Comparison of ENCODE assay signal across 8 mouse cellular contexts in the genomic region with DNA sequence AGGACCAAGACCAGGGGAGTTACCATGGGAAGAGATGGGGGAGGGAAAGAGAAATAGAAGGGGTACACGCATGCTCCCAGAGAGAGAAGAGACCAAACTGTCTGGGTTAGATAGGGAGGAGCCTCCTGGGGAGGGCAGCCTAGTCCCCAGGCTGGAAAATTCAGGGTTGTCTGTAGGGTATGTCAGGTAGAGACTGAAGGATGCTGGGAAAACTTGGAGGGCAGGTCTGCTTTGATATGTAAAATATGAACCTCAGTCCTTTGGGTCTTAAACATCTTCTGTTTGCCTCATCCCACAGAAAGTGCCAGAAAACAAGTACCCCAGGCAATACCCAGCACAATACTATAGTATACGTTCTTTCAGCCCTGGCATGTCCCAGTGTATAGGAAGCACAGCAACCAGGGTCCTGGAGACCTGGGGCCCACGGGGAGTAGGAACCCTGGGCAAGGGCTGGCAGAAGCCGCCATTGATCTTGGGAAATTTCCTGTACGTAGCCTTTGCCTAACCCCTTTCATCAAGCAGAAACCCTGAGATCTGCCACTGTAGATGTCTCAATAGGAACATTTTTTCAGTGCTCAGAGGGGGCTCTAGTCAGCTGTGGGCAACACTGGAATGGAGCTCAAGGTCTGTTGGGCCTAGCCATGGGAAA. TPM values are rescaled to one million over a fixed set of nuclear protein-coding genes. Genes with fewer than 3 reads are reported as not detected.
DNase-seq lines count a peak whose midpoint lies in the region; ATAC-seq and TF ChIP-seq lines count a peak whose summit lies in the region.
"Had no signal": no experiment of that assay in that cellular context is flagged by ENCODE, and none has a peak within 500 bp of the region (broad histone marks: within the 10 kb centered on the region; RNA-seq: fewer than 3 reads in every experiment).

No protein-coding gene starts in this region.

- H3K4me1 ChIP-seq in lung, embryonic 14.5 days (ENCODE audit: insufficient read depth), result peaks cover 19% of the 10 kb centered on the region
- H3K4me1 ChIP-seq in embryonic facial prominence, embryonic 15.5 days, result peaks cover 75% of the 10 kb centered on the region
- peaks cover 46% of the 10 kb centered on the region for H3K4me1 ChIP-seq in hindbrain, postnatal 0 days (ENCODE audit: insufficient read depth, low read length)
- peaks cover 93% of the 10 kb centered on the region for H3K4me1 ChIP-seq in neural tube, embryonic 15.5 days

- DNase-seq in lung, embryonic 14.5 days, result no peak
- DNase-seq in lung, postnatal 25 days (ENCODE audit: low spot score), result no peak
- DNase-seq in hindbrain, postnatal 0 days (ENCODE audit: low spot score), result no peak
- DNase-seq in gastrocnemius, postnatal 10 days, result no peak

- H3K9ac ChIP-seq in lung, embryonic 14.5 days, result no peak overlapping the region
- no peak overlapping the region for H3K9ac ChIP-seq in embryonic facial prominence, embryonic 15.5 days
- no peak overlapping the region for H3K9ac ChIP-seq in hindbrain, postnatal 0 days (replicated peaks; ENCODE audit: low read length)
- no peak overlapping the region for H3K9ac ChIP-seq in neural tube, embryonic 15.5 days (replicated peaks)
- H3K9ac ChIP-seq: liver, embryonic 15.5 days had no signal

- H3K4me2 ChIP-seq in lung, embryonic 14.5 days, result no peak overlapping the region
- H3K4me2 ChIP-seq in embryonic facial prominence, embryonic 15.5 days (replicated peaks), result no peak overlapping the region
- no peak overlapping the region for H3K4me2 ChIP-seq in hindbrain, postnatal 0 days (ENCODE audit: low read depth, low read length)
- H3K4me2 ChIP-seq in neural tube, embryonic 15.5 days, result peak overlapping the region; percentile 15; the same call in 1 of the 2 replicates
- H3K4me2 ChIP-seq: liver, embryonic 15.5 days had no signal

- no peaks in the 10 kb centered on the region for H3K9me3 ChIP-seq in lung, embryonic 14.5 days (ENCODE audit: low read depth, low read length)
- H3K9me3 ChIP-seq in embryonic facial prominence, embryonic 15.5 days (replicated peaks), result no peaks in the 10 kb centered on the region
- no peaks in the 10 kb centered on the region for H3K9me3 ChIP-seq in hindbrain, postnatal 0 days (ENCODE audit: low read length)
- H3K9me3 ChIP-seq in neural tube, embryonic 15.5 days (replicated peaks), result no peaks in the 10 kb centered on the region
- H3K9me3 ChIP-seq: liver, embryonic 15.5 days had no signal

- 70% methylated on average over 5 of the region's 5 CpGs for WGBS in lung, embryonic 14.5 days
- WGBS in embryonic facial prominence, embryonic 15.5 days, result 46% methylated on average over 5 of the region's 5 CpGs
- 29% methylated on average over 5 of the region's 5 CpGs for WGBS in hindbrain, postnatal 0 days
- 39% methylated on average over 5 of the region's 5 CpGs for WGBS in neural tube, embryonic 15.5 days

- no peak overlapping the region for H3K4me3 ChIP-seq in lung, embryonic 14.5 days (ENCODE audit: low read depth, low read length)
- no peak overlapping the region for H3K4me3 ChIP-seq in embryonic facial prominence, embryonic 15.5 days (replicated peaks)
- H3K4me3 ChIP-seq in hindbrain, postnatal 0 days (ENCODE audit: low read length), result no peak overlapping the region
- H3K4me3 ChIP-seq in neural tube, embryonic 15.5 days (replicated peaks), result no peak overlapping the region
- H3K4me3 ChIP-seq: liver, embryonic 15.5 days had no signal

- no peak for ATAC-seq in lung, embryonic 14.5 days (ENCODE audit: insufficient read depth)
- no peak for ATAC-seq in embryonic facial prominence, embryonic 15.5 days (ENCODE audit: insufficient number of reproducible peaks, low FRiP score, low TSS enrichment, low read depth)
- ATAC-seq in hindbrain, postnatal 0 days, result no peak
- no peak for ATAC-seq in neural tube, embryonic 15.5 days (ENCODE audit: low FRiP score)
- ATAC-seq in erythroblast, adult 5-6 weeks (replicated peaks; ENCODE audit: low FRiP score, poor library complexity, severe bottlenecking), result no peak

- peak overlapping the region; percentile 3; the same call in 1 of the 2 replicates for H3K27ac ChIP-seq in lung, embryonic 14.5 days (ENCODE audit: low read depth)
- 0 out of 2 replicates have a peak overlapping the region, but pooled peaks have one; percentile 8 for H3K27ac ChIP-seq in embryonic facial prominence, embryonic 15.5 days (replicated peaks)
- H3K27ac ChIP-seq in hindbrain, postnatal 0 days, result peak overlapping the region; percentile 41
- peak overlapping the region; percentile 74 for H3K27ac ChIP-seq in neural tube, embryonic 15.5 days (replicated peaks)
- H3K27ac ChIP-seq: liver, embryonic 15.5 days had no signal

- no peak for TF ChIP-seq CTCF in lung, embryonic 14.5 days (IDR thresholded peaks at IDR 0.05; ENCODE audit: low read depth)
- TF ChIP-seq CTCF in hindbrain, postnatal 0 days (IDR thresholded peaks at IDR 0.05; ENCODE audit: low read depth), result no peak

- H3K36me3 ChIP-seq in lung, embryonic 14.5 days (ENCODE audit: insufficient read depth), result peaks cover 56% of the 10 kb centered on the region
- H3K36me3 ChIP-seq in embryonic facial prominence, embryonic 15.5 days, result peaks cover 27% of the 10 kb centered on the region
- 0 out of 2 replicates have a peak, but pooled peaks cover 5% of the 10 kb centered on the region for H3K36me3 ChIP-seq in hindbrain, postnatal 0 days (ENCODE audit: insufficient read depth, low read length)
- H3K36me3 ChIP-seq in neural tube, embryonic 15.5 days, result peaks cover 21% of the 10 kb centered on the region
- H3K36me3 ChIP-seq: liver, embryonic 15.5 days had no signal

- no peaks in the 10 kb centered on the region for H3K27me3 ChIP-seq in lung, embryonic 14.5 days (ENCODE audit: insufficient read depth, low read length)
- H3K27me3 ChIP-seq in embryonic facial prominence, embryonic 15.5 days, result no peaks in the 10 kb centered on the region
- no peaks in the 10 kb centered on the region for H3K27me3 ChIP-seq in hindbrain, postnatal 0 days (ENCODE audit: insufficient read depth, low read length)
- H3K27me3 ChIP-seq in neural tube, embryonic 15.5 days (replicated peaks), result no peaks in the 10 kb centered on the region

RNA-seq across cellular contexts. Expression of a gene that starts 9.0 kb away (rescaled TPM):
- 81.9 and 84.0 TPM in 2 replicates for polyA plus RNA-seq in lung, embryonic 14.5 days (2014; fragmentation: Nextera tagmentation; extraction: Ambion mirVana)
- polyA plus RNA-seq in embryonic facial prominence, embryonic 15.5 days (2015; fragmentation: Nextera tagmentation; extraction: Ambion mirVana), result 72.1 and 82.0 TPM in 2 replicates
- 273 and 295 TPM in 2 replicates for total RNA-seq in hindbrain, postnatal 0 days (2014; rRNA removed)
- polyA plus RNA-seq in hindbrain, postnatal 0 days (2015; fragmentation: Nextera tagmentation; extraction: Ambion mirVana), result 58.6 and 63.0 TPM in 2 replicates
- polyA plus RNA-seq in neural tube, embryonic 15.5 days (2015; fragmentation: Nextera tagmentation; extraction: Ambion mirVana), result 87.2 and 100 TPM in 2 replicates
- total RNA-seq in gastrocnemius, postnatal 10 days (2021), result 10 to 100 TPM; 31.4 to 40.8 TPM
- 24.2 and 26.7 TPM in 2 replicates for total RNA-seq in erythroblast, adult 5-6 weeks (2015; ENCODE audit: low replicate concordance)
- 22.9 and 27.7 TPM in 2 replicates for total RNA-seq in erythroblast, adult 5-6 weeks (2017; ENCODE audit: low replicate concordance)

RNA-seq across cellular contexts. Expression of a gene that starts 12.3 kb away (rescaled TPM):
- polyA plus RNA-seq in lung, embryonic 14.5 days (2014; fragmentation: Nextera tagmentation; extraction: Ambion mirVana), result 0.43 TPM in 1 of 2 replicates, not detected in the other
- polyA plus RNA-seq in embryonic facial prominence, embryonic 15.5 days (2015; fragmentation: Nextera tagmentation; extraction: Ambion mirVana), result 4.1 and 4.4 TPM in 2 replicates
- 1.6 and 3.2 TPM in 2 replicates for total RNA-seq in hindbrain, postnatal 0 days (2014; rRNA removed)
- polyA plus RNA-seq in hindbrain, postnatal 0 days (2015; fragmentation: Nextera tagmentation; extraction: Ambion mirVana), result 4.5 and 5.2 TPM in 2 replicates
- polyA plus RNA-seq in neural tube, embryonic 15.5 days (2015; fragmentation: Nextera tagmentation; extraction: Ambion mirVana), result 3.2 and 9.7 TPM in 2 replicates
- under 1 TPM in 1 of 2 experiments, not detected in 1; 0.33 TPM for total RNA-seq in gastrocnemius, postnatal 10 days (2021)
- total RNA-seq in erythroblast, adult 5-6 weeks (2015; ENCODE audit: low replicate concordance), result 70.9 and 108 TPM in 2 replicates
- 185 and 281 TPM in 2 replicates for total RNA-seq in erythroblast, adult 5-6 weeks (2017; ENCODE audit: low replicate concordance)

RNA-seq across cellular contexts. Expression of a gene that starts 14.8 kb away (rescaled TPM):
- 0.72 and 0.81 TPM in 2 replicates for polyA plus RNA-seq in lung, embryonic 14.5 days (2014; fragmentation: Nextera tagmentation; extraction: Ambion mirVana)
- polyA plus RNA-seq in embryonic facial prominence, embryonic 15.5 days (2015; fragmentation: Nextera tagmentation; extraction: Ambion mirVana), result 3.1 and 3.6 TPM in 2 replicates
- total RNA-seq in hindbrain, postnatal 0 days (2014; rRNA removed), result 4.6 and 5.0 TPM in 2 replicates
- 3.7 and 4.0 TPM in 2 replicates for polyA plus RNA-seq in hindbrain, postnatal 0 days (2015; fragmentation: Nextera tagmentation; extraction: Ambion mirVana)
- polyA plus RNA-seq in neural tube, embryonic 15.5 days (2015; fragmentation: Nextera tagmentation; extraction: Ambion mirVana), result 4.2 and 6.2 TPM in 2 replicates
- total RNA-seq in gastrocnemius, postnatal 10 days (2021), result 1 to 10 TPM; 2.7 to 3.2 TPM
- 8.3 and 18.6 TPM in 2 replicates for total RNA-seq in erythroblast, adult 5-6 weeks (2015; ENCODE audit: low replicate concordance)
- 29.9 and 35.8 TPM in 2 replicates for total RNA-seq in erythroblast, adult 5-6 weeks (2017; ENCODE audit: low replicate concordance)

RNA-seq across cellular contexts. Expression of a gene that starts 27.4 kb away (rescaled TPM):
- polyA plus RNA-seq in lung, embryonic 14.5 days (2014; fragmentation: Nextera tagmentation; extraction: Ambion mirVana), result 0.32 and 0.51 TPM in 2 replicates
- polyA plus RNA-seq in embryonic facial prominence, embryonic 15.5 days (2015; fragmentation: Nextera tagmentation; extraction: Ambion mirVana), result 3.8 and 4.6 TPM in 2 replicates
- 1.6 and 1.7 TPM in 2 replicates for total RNA-seq in hindbrain, postnatal 0 days (2014; rRNA removed)
- polyA plus RNA-seq in hindbrain, postnatal 0 days (2015; fragmentation: Nextera tagmentation; extraction: Ambion mirVana), result 1.2 and 1.3 TPM in 2 replicates
- polyA plus RNA-seq in neural tube, embryonic 15.5 days (2015; fragmentation: Nextera tagmentation; extraction: Ambion mirVana), result 2.3 and 2.8 TPM in 2 replicates
- 10 to 100 TPM; 41.4 to 50.3 TPM for total RNA-seq in gastrocnemius, postnatal 10 days (2021)
- total RNA-seq in erythroblast, adult 5-6 weeks (2015; ENCODE audit: low replicate concordance), result 2.3 and 3.6 TPM in 2 replicates
- total RNA-seq in erythroblast, adult 5-6 weeks (2017; ENCODE audit: low replicate concordance), result 4.3 and 4.9 TPM in 2 replicates

RNA-seq across cellular contexts. Expression of a gene that starts 46.4 kb away (rescaled TPM):
- polyA plus RNA-seq in lung, embryonic 14.5 days (2014; fragmentation: Nextera tagmentation; extraction: Ambion mirVana), result 21.0 and 21.4 TPM in 2 replicates
- 43.4 and 44.1 TPM in 2 replicates for polyA plus RNA-seq in embryonic facial prominence, embryonic 15.5 days (2015; fragmentation: Nextera tagmentation; extraction: Ambion mirVana)
- 52.9 and 55.3 TPM in 2 replicates for total RNA-seq in hindbrain, postnatal 0 days (2014; rRNA removed)
- polyA plus RNA-seq in hindbrain, postnatal 0 days (2015; fragmentation: Nextera tagmentation; extraction: Ambion mirVana), result 19.6 and 19.7 TPM in 2 replicates
- polyA plus RNA-seq in neural tube, embryonic 15.5 days (2015; fragmentation: Nextera tagmentation; extraction: Ambion mirVana), result 27.2 and 28.7 TPM in 2 replicates
- 1 to 10 TPM; 6.5 to 8.7 TPM for total RNA-seq in gastrocnemius, postnatal 10 days (2021)
- 11.0 and 11.1 TPM in 2 replicates for total RNA-seq in erythroblast, adult 5-6 weeks (2015; ENCODE audit: low replicate concordance)
- total RNA-seq in erythroblast, adult 5-6 weeks (2017; ENCODE audit: low replicate concordance), result 9.9 and 12.8 TPM in 2 replicates

Comparison
In these comparisons a context has a peak if more than half of its experiments do, and no peak if none do; other contexts are left out.
1. H3K27ac ChIP-seq: peak in every context shown above with its lines; median percentile 74 in neural tube, embryonic 15.5 days; 41 in hindbrain, postnatal 0 days; 8 in embryonic facial prominence, embryonic 15.5 days; 3 in lung, embryonic 14.5 days.